Mouse (Mus musculus) brain, adult 10 weeks (tissue): Measurements from ENCODE around the gene Slc44a4. TPM values are rescaled to one million over a fixed set of nuclear protein-coding genes. Genes with fewer than 3 reads are reported as not detected.

Source experiments
- polyA plus RNA-seq: library from polyadenylated mRNA; stranded (reverse); fragments of 350-450 nt; fragmentation: Illumina TruSeq; extraction: RNeasy Lipid Tissue Mini Kit (QIAGEN cat#74804); gene quantifications from one replicate; pipeline ENCODE4 v1.2.3, GENCODE M21; 2015; ENCODE audit warnings: low read depth, low replicate concordance

The Slc44a4 gene
- polyA plus RNA-seq, result 0.19 TPM

GRCm38 (mm10) chr17:34913930-34914665 is at the start of gene Slc44a4:
TSS of gene Slc44a4 (plus strand) at chr17:34914466.

GRCm38 (mm10) chr17:34879336-34879879 is 34.9 kb upstream of the Slc44a4 start, which contains the start of gene Zbtb12:
TSS of gene Zbtb12 (plus strand) at chr17:34879483.

GRCm38 (mm10) chr17:34881683-34882310 is 32.5 kb upstream of the Slc44a4 start, which contains the start of gene Gm20547:
TSS of gene Gm20547 (minus strand) at chr17:34882042.

GRCm38 (mm10) chr17:34898160-34898586 is 16.1 kb upstream of the Slc44a4 start, which contains the start of the genes C2 and Ehmt2:
TSS of gene C2 (minus strand) at chr17:34898265.
TSS of gene Ehmt2 (plus strand) at chr17:34898469.

GRCm38 (mm10) chr17:34931061-34931734 is 16.9 kb downstream of the Slc44a4 start, which contains the start of gene Neu1:
TSS of gene Neu1 (plus strand) at chr17:34931253.

GRCm38 (mm10) chr17:34959130-34959778 is 45.0 kb downstream of the Slc44a4 start, which contains the start of gene Hspa1b:
TSS of gene Hspa1b (minus strand) at chr17:34959238.

GRCm38 (mm10) chr17:34969822-34970221 is 55.6 kb downstream of the Slc44a4 start, which contains the start of gene Gm20481:
TSS of gene Gm20481 (plus strand) at chr17:34969912.

GRCm38 (mm10) chr17:34972069-34972749 is 57.9 kb downstream of the Slc44a4 start, which contains the start of the genes Hspa1a and Hspa1l:
TSS of gene Hspa1a (minus strand) at chr17:34972156.
TSS of gene Hspa1l (plus strand) at chr17:34972703.

Other genes with a start within 250 kb of the Slc44a4 start
- 0.86 TPM for gene Tnxb, start 243.9 kb upstream of the Slc44a4 start, polyA plus RNA-seq
- gene C4b, start 170.6 kb upstream of the Slc44a4 start, polyA plus RNA-seq, result 10.9 TPM
- gene Cyp21a1, start 109.9 kb upstream of the Slc44a4 start, polyA plus RNA-seq, result not detected
- gene Stk19, start 77.5 kb upstream of the Slc44a4 start, polyA plus RNA-seq, result 67.9 TPM
- gene Dxo, start 77.4 kb upstream of the Slc44a4 start, polyA plus RNA-seq, result 37.4 TPM
- gene Skiv2l, start 64.3 kb upstream of the Slc44a4 start, polyA plus RNA-seq, result 47.0 TPM
- 35.3 TPM for gene Nelfe, start 64.1 kb upstream of the Slc44a4 start, polyA plus RNA-seq
- gene Cfb, start 51.9 kb upstream of the Slc44a4 start, polyA plus RNA-seq, result 0.31 TPM
- gene Zbtb12, start 35.0 kb upstream of the Slc44a4 start, polyA plus RNA-seq, result 5.7 TPM
- not detected for gene Gm20547, start 32.4 kb upstream of the Slc44a4 start, polyA plus RNA-seq
- gene C2, start 16.2 kb upstream of the Slc44a4 start, polyA plus RNA-seq, result 1.5 TPM
- 122 TPM for gene Ehmt2, start 16.0 kb upstream of the Slc44a4 start, polyA plus RNA-seq
- 51.2 TPM for gene Neu1, start 16.8 kb downstream of the Slc44a4 start, polyA plus RNA-seq
- gene Hspa1b, start 44.8 kb downstream of the Slc44a4 start, polyA plus RNA-seq, result 8.3 TPM
- not detected for gene Gm20481, start 55.4 kb downstream of the Slc44a4 start, polyA plus RNA-seq
- gene Hspa1a, start 57.7 kb downstream of the Slc44a4 start, polyA plus RNA-seq, result 8.4 TPM
- 0.36 TPM for gene Hspa1l, start 58.2 kb downstream of the Slc44a4 start, polyA plus RNA-seq
- gene Lsm2, start 67.4 kb downstream of the Slc44a4 start, polyA plus RNA-seq, result 26.4 TPM
- 22.8 TPM for gene Vars, start 86.5 kb downstream of the Slc44a4 start, polyA plus RNA-seq
- 0.71 TPM for gene Vwa7, start 102.1 kb downstream of the Slc44a4 start, polyA plus RNA-seq
- gene Sapcd1, start 113.5 kb downstream of the Slc44a4 start, polyA plus RNA-seq, result not detected
- gene Msh5, start 132.3 kb downstream of the Slc44a4 start, polyA plus RNA-seq, result 0.67 TPM
- gene Clic1, start 135.5 kb downstream of the Slc44a4 start, polyA plus RNA-seq, result 22.1 TPM
- 19.3 TPM for gene Ddah2, start 144.6 kb downstream of the Slc44a4 start, polyA plus RNA-seq
- not detected for gene Ly6g6c, start 150.9 kb downstream of the Slc44a4 start, polyA plus RNA-seq
- not detected for gene Mpig6b, start 151.7 kb downstream of the Slc44a4 start, polyA plus RNA-seq
- 5.5 TPM for gene Ly6g6e, start 162.4 kb downstream of the Slc44a4 start, polyA plus RNA-seq
- 1.8 TPM for gene Ly6g6d, start 163.6 kb downstream of the Slc44a4 start, polyA plus RNA-seq
- gene Ly6g6f, start 171.1 kb downstream of the Slc44a4 start, polyA plus RNA-seq, result 0.70 TPM
- 106 TPM for gene Abhd16a, start 174.8 kb downstream of the Slc44a4 start, polyA plus RNA-seq
- gene Ly6g5c, start 193.8 kb downstream of the Slc44a4 start, polyA plus RNA-seq, result not detected
- gene Ly6g5b, start 201.0 kb downstream of the Slc44a4 start, polyA plus RNA-seq, result not detected
- gene Gpank1, start 207.0 kb downstream of the Slc44a4 start, polyA plus RNA-seq, result 24.9 TPM
- gene Csnk2b, start 207.6 kb downstream of the Slc44a4 start, polyA plus RNA-seq, result 221 TPM
- 18.0 TPM for gene D17H6S53E, start 211.9 kb downstream of the Slc44a4 start, polyA plus RNA-seq
- not detected for gene Apom, start 217.6 kb downstream of the Slc44a4 start, polyA plus RNA-seq
- 159 TPM for gene Bag6, start 220.7 kb downstream of the Slc44a4 start, polyA plus RNA-seq